Mouse (Mus musculus): Measurements from ENCODE around the gene Tufm. TPM values are rescaled to one million over a fixed set of nuclear protein-coding genes. Genes with fewer than 3 reads are reported as not detected.
A peak's percentile ranks its signal among the peaks of the same experiment; 100 is the strongest.
"Not testable (repeated sequence)": the region's sequence is repeated elsewhere in the genome, so short reads cannot be mapped to it uniquely, and the experiment has no call there.

Gene Tufm
- polyA plus RNA-seq, 1 experiment from 2014 or later: 139 TPM

GRCm38 (mm10) chr7:126481699-126482098, 5.5 kb upstream of the Tufm start:
- Histone ChIP-seq H3K9me3 (replicated peaks) (no peaks in the 10 kb centered on the region), H3K4me3 (replicated peaks) (no peak overlapping the region), H3K27me3 (replicated peaks) (no peaks in the 10 kb centered on the region; the same call in 1 of the 2 replicates), H3K36me3 (no peaks in the 10 kb centered on the region), H3K27ac (replicated peaks) (no peak overlapping the region), H3K4me1 (peaks cover 10% of the 10 kb centered on the region), H3K9ac (replicated peaks) (no peak overlapping the region), H3K4me2 (no peak overlapping the region)
- 26% methylated on average over 5 of the region's 5 CpGs for WGBS
- ATAC-seq (ENCODE audit: low FRiP score): no peak

- Histone ChIP-seq H3K4me2 (peak overlapping the region; percentile 72), H3K9me3 (replicated peaks) (no peaks in the 10 kb centered on the region), H3K36me3 (no peaks in the 10 kb centered on the region), H3K9ac (replicated peaks) (peak overlapping the region; percentile 51), H3K27ac (replicated peaks) (peak overlapping the region; percentile 71), H3K27me3 (replicated peaks) (no peaks in the 10 kb centered on the region; the same call in 1 of the 2 replicates), H3K4me1 (peaks cover 11% of the 10 kb centered on the region), H3K4me3 (replicated peaks) (peak overlapping the region; percentile 35)
- under 1% methylated on average over 23 of the region's 23 CpGs for WGBS
- ATAC-seq (ENCODE audit: low FRiP score): peak; percentile 39; the same call in 1 of the 2 replicates
Observed at GRCm38 (mm10) chr7:126482392-126482871, 4.7 kb upstream of the Tufm start.

GRCm38 (mm10) chr7:126487617-126488385, 640 bp downstream of the Tufm start:
- H3K9me3 ChIP-seq (replicated peaks); ATAC-seq (ENCODE audit: low FRiP score); H3K27me3 ChIP-seq (replicated peaks): not testable (repeated sequence)
- peak overlapping the region; percentile 73 for H3K9ac ChIP-seq (replicated peaks)
- peak overlapping the region; percentile 77 for H3K27ac ChIP-seq (replicated peaks)
- peak overlapping the region; percentile 71 for H3K4me3 ChIP-seq (replicated peaks)
- 18% methylated on average over 25 of the region's 25 CpGs for WGBS
- H3K4me1 ChIP-seq: peaks cover 16% of the 10 kb centered on the region
- H3K4me2 ChIP-seq: peak overlapping the region; percentile 95
- H3K36me3 ChIP-seq: peaks cover 35% of the 10 kb centered on the region

DNA sequence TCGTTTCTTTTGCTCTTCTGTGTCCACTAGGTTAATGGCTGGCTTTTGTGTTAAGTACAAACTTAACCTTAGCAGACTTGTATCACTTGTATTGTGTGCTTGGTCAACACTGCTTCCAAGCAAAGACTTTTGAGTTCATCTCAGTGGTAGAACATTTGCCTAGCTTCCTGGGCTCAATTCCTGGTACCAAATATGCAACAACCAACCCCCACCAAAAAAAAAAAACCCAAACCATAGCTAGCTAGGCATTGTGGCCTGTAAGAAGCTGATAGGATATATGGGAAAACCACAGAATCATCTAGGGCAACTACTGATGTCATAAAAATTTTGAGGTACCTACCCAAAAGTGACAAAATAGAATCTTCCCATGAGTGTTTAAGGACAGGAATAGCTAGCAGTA, 3.8 kb downstream of the Tufm start:
- Histone ChIP-seq H3K4me3 (replicated peaks) (no peak overlapping the region), H3K9ac (replicated peaks) (no peak overlapping the region), H3K9me3 (replicated peaks) (no peaks in the 10 kb centered on the region), H3K27me3 (replicated peaks) (no peaks in the 10 kb centered on the region), H3K4me1 (peaks cover 14% of the 10 kb centered on the region), H3K4me2 (no peak overlapping the region), H3K36me3 (peaks cover 67% of the 10 kb centered on the region), H3K27ac (replicated peaks) (no peak overlapping the region)
- ATAC-seq (ENCODE audit: low FRiP score): no peak
- 73% methylated on average over 1 of the region's 1 CpGs for WGBS

- Histone ChIP-seq H3K9me3 (replicated peaks) (no peaks in the 10 kb centered on the region), H3K4me3 (replicated peaks) (no peak overlapping the region), H3K4me1 (peaks cover 11% of the 10 kb centered on the region), H3K4me2 (no peak overlapping the region), H3K36me3 (peaks cover 76% of the 10 kb centered on the region), H3K9ac (replicated peaks) (no peak overlapping the region), H3K27ac (replicated peaks) (no peak overlapping the region), H3K27me3 (replicated peaks) (no peaks in the 10 kb centered on the region)
- no peak for ATAC-seq (ENCODE audit: low FRiP score)
- WGBS: 43% methylated on average over 11 of the region's 11 CpGs
Observed at GRCm38 (mm10) chr7:126491973-126492372, 4.8 kb downstream of the Tufm start.

- ATAC-seq (ENCODE audit: low FRiP score): no peak
- Histone ChIP-seq H3K9me3 (replicated peaks) (no peaks in the 10 kb centered on the region), H3K27ac (replicated peaks) (no peak overlapping the region), H3K9ac (replicated peaks) (no peak overlapping the region), H3K27me3 (replicated peaks) (no peaks in the 10 kb centered on the region), H3K4me3 (replicated peaks) (no peak overlapping the region), H3K4me1 (no peaks in the 10 kb centered on the region), H3K4me2 (no peak overlapping the region), H3K36me3 (peaks cover 95% of the 10 kb centered on the region)
- WGBS: over 99% methylated on average over 6 of the region's 6 CpGs
Observed at GRCm38 (mm10) chr7:126494120-126494519, 7.0 kb downstream of the Tufm start.

DNA sequence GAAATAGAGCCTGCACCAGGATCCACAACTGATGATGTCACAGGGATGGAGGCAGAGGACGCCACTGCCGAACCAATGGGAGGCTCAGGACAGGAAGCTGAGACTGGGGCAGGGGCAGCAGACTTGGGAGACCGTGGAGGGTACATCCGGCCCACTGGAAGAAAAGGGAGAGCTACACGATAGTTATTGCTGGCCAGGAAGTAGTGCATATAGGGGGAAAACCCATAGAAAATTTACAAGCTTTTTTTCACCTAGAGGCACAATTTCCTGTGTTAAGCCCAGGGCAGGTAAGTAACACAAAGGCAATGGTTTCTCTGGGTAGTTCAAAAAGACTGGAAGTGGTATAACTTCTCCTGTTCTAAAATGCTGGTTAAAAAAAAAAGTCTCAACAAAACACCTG, 9.3 kb downstream of the Tufm start:
- no peak overlapping the region for H3K27ac ChIP-seq (replicated peaks)
- H3K9me3 ChIP-seq (replicated peaks): no peaks in the 10 kb centered on the region

DNA sequence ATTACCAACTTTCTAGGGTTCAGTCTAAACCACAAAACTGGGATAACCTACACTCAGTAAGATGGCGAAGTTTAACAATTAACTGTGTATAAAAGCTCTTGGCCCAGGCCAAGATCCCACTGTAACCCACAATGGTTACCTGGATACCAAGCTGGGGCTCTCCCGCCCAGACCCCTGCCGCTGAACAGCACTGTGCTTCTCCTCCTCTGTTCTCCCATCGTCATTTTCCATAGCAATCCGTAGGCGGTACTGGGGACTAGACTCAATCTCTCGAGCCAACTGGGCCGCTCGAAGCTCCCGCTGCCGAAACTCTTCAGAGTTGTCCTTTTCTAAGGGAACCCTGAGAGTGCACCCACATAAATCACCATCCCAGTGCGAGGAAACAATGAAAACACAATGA, 10.8 kb downstream of the Tufm start:
- no peaks in the 10 kb centered on the region for H3K27me3 ChIP-seq (replicated peaks)
- ATAC-seq (ENCODE audit: low FRiP score): no peak
- WGBS: 81% methylated on average over 12 of the region's 12 CpGs
- H3K4me3 ChIP-seq (replicated peaks): no peak overlapping the region
- H3K36me3 ChIP-seq: peaks cover 82% of the 10 kb centered on the region
- no peak overlapping the region for H3K27ac ChIP-seq (replicated peaks)
- peaks cover 23% of the 10 kb centered on the region for H3K4me1 ChIP-seq
- H3K9ac ChIP-seq (replicated peaks): no peak overlapping the region
- no peaks in the 10 kb centered on the region for H3K9me3 ChIP-seq (replicated peaks)
- H3K4me2 ChIP-seq: no peak overlapping the region

More for the DNA sequence above, 9.3 kb downstream of the Tufm start:
- WGBS: 91% methylated on average over 5 of the region's 5 CpGs
- Histone ChIP-seq H3K4me3 (replicated peaks) (no peak overlapping the region), H3K9ac (replicated peaks) (no peak overlapping the region), H3K4me2 (no peak overlapping the region), H3K36me3 (peaks cover 95% of the 10 kb centered on the region), H3K27me3 (replicated peaks) (no peaks in the 10 kb centered on the region), H3K4me1 (peaks cover 20% of the 10 kb centered on the region)
- ATAC-seq (ENCODE audit: low FRiP score): no peak

- Histone ChIP-seq H3K9me3 (replicated peaks) (no peaks in the 10 kb centered on the region), H3K4me2 (no peak overlapping the region), H3K36me3 (peaks cover 68% of the 10 kb centered on the region), H3K27me3 (replicated peaks) (no peaks in the 10 kb centered on the region), H3K4me3 (replicated peaks) (no peak overlapping the region), H3K9ac (replicated peaks) (no peak overlapping the region), H3K4me1 (peaks cover 29% of the 10 kb centered on the region), H3K27ac (replicated peaks) (no peak overlapping the region)
- 93% methylated on average over 7 of the region's 7 CpGs for WGBS
- ATAC-seq (ENCODE audit: low FRiP score): no peak
Observed at GRCm38 (mm10) chr7:126499416-126499815, 12.3 kb downstream of the Tufm start.

DNA sequence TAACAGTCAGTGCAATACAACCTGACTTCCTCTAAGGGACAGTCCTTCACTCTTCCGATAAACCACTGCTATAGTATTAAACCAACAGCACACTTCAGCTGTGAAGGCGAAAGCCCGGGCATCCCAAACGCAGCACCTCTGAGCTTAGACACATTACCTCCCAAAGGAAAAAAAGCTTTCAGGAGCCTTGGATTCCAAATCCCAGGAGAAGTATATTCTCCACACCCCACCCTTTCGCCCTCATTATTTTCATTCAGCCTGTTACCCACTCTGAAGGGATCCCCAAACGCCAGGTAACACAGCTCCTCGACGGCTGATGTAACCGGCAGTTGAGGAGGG, 14.5 kb downstream of the Tufm start:
- ATAC-seq (ENCODE audit: low FRiP score): no peak
- Histone ChIP-seq H3K27me3 (replicated peaks) (no peaks in the 10 kb centered on the region), H3K4me2 (peak overlapping the region; percentile 80), H3K36me3 (peaks cover 45% of the 10 kb centered on the region), H3K4me1 (peaks cover 29% of the 10 kb centered on the region), H3K9ac (replicated peaks) (peak overlapping the region; percentile 100), H3K27ac (replicated peaks) (peak overlapping the region; percentile 97), H3K4me3 (replicated peaks) (peak overlapping the region; percentile 76), H3K9me3 (replicated peaks) (no peaks in the 10 kb centered on the region)
- 4% methylated on average over 9 of the region's 9 CpGs for WGBS

- no peaks in the 10 kb centered on the region for H3K27me3 ChIP-seq (replicated peaks)
- peak overlapping the region; percentile 76 for H3K4me3 ChIP-seq (replicated peaks)
- H3K27ac ChIP-seq (replicated peaks): peak overlapping the region; percentile 97
- H3K9me3 ChIP-seq (replicated peaks): no peaks in the 10 kb centered on the region
- H3K4me1 ChIP-seq: peaks cover 29% of the 10 kb centered on the region
- peaks cover 40% of the 10 kb centered on the region for H3K36me3 ChIP-seq
- WGBS: under 1% methylated on average over 56 of the region's 57 CpGs
- peak overlapping the region; percentile 100 for H3K9ac ChIP-seq (replicated peaks)
- peak; percentile 90 for ATAC-seq (ENCODE audit: low FRiP score)
- H3K4me2 ChIP-seq: peak overlapping the region; percentile 80
Observed at GRCm38 (mm10) chr7:126502023-126502741, 15.0 kb downstream of the Tufm start.

GRCm38 (mm10) chr7:126502751-126503150, 15.6 kb downstream of the Tufm start:
- H3K4me3 ChIP-seq (replicated peaks): peak overlapping the region; percentile 76
- H3K27ac ChIP-seq (replicated peaks): peak overlapping the region; percentile 97
- peaks cover 29% of the 10 kb centered on the region for H3K4me1 ChIP-seq
- WGBS: 1% methylated on average over 40 of the region's 40 CpGs
- peak overlapping the region; percentile 80 for H3K4me2 ChIP-seq
- H3K9me3 ChIP-seq (replicated peaks): no peaks in the 10 kb centered on the region
- ATAC-seq (ENCODE audit: low FRiP score): no peak
- no peaks in the 10 kb centered on the region for H3K27me3 ChIP-seq (replicated peaks)
- peaks cover 34% of the 10 kb centered on the region for H3K36me3 ChIP-seq
- peak overlapping the region; percentile 100 for H3K9ac ChIP-seq (replicated peaks)
